Mouse (Mus musculus) intestine, embryonic 16.5 days (tissue): Measurements from ENCODE around the gene Tnxb. TPM values are rescaled to one million over a fixed set of nuclear protein-coding genes. Genes with fewer than 3 reads are reported as not detected.

Experiments used
- ATAC-seq: fragments of 200-750 bp; cut with Nextera tagmentation; 2 replicates; pipeline ENCODE4 v1.8.0; 2017; ENCODE audit warnings: moderate TSS enrichment, moderate library complexity
- H3K27ac ChIP-seq: fragments of 300-500 bp; sonication (generic); 2 replicates; pipeline ENCODE4 v1.5.1; 2014; ENCODE audit warnings: mild to moderate bottlenecking, low read length
- H3K27me3 ChIP-seq: fragments of 300-500 bp; sonication (generic); replicated peaks from 2 replicates; pipeline ENCODE4 v1.6.1; 2014; ENCODE audit warnings: low read length, control low read depth, mixed read lengths; ENCODE audit not compliant: control insufficient read depth, insufficient read depth
- H3K36me3 ChIP-seq: fragments of 300-500 bp; sonication (generic); 2 replicates; pipeline ENCODE4 v1.6.1; 2014; ENCODE audit warnings: low read length, control low read depth; ENCODE audit not compliant: control insufficient read depth, insufficient read depth
- H3K4me1 ChIP-seq: fragments of 300-500 bp; sonication (generic); 2 replicates; pipeline ENCODE4 v1.6.1; 2014; ENCODE audit warnings: low read length, control low read depth, mixed read lengths; ENCODE audit not compliant: control insufficient read depth, insufficient read depth
- H3K4me2 ChIP-seq: fragments of 300-500 bp; sonication (generic); 2 replicates; pipeline ENCODE4 v1.6.1; 2014; ENCODE audit warnings: low read depth, low read length, control low read depth
- H3K4me3 ChIP-seq: fragments of 300-500 bp; sonication (generic); 2 replicates; pipeline ENCODE4 v1.5.1; 2014; ENCODE audit warnings: mild to moderate bottlenecking, low read length
- H3K9ac ChIP-seq: fragments of 300-500 bp; sonication (generic); 2 replicates; pipeline ENCODE4 v1.6.1; 2014; ENCODE audit warnings: low read depth, low read length
- H3K9me3 ChIP-seq: fragments of 300-500 bp; sonication (generic); 2 replicates; pipeline ENCODE4 v1.6.1; 2016; ENCODE audit warnings: low read length, control low read depth; ENCODE audit not compliant: control insufficient read depth
- WGBS: fragments of 180-500 bp; shearing (Covaris S2); extraction: QIAGEN DNeasy Blood & Tissue Kit; methylation state at CpG from one replicate; pipeline ENCODE4 v1.1.7; 2014; 5-methylcytosine and 5-hydroxymethylcytosine counted together
- polyA plus RNA-seq: library from polyadenylated mRNA; unstranded; fragments of >200 nt; fragmentation: Nextera tagmentation; extraction: Ambion mirVana; gene quantifications from 2 replicates; pipeline ENCODE4 v1.2.1, GENCODE M21; 2015

Gene Tnxb
- polyA plus RNA-seq, 1 experiment from 2014 or later: 1.1 TPM

DNA sequence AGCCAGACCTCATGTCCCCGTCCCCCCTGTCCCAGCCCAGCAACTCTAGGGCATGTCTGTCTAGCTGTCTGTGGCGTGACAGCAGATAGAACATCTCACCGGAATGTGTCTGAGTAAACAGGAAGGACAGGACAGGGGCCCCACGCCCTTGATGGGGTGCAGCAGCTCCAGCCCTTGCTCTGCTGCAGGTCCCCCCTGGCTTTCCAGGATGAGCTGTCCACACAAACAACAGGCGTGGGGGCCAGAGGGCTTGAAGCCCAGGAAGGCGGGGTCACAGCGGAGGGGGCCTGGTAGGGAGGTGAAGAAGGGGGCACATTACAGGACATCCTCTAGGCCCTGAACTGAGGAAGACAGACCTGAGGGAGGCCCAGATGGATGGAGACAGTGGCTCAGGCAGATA, 15.2 kb upstream of the Tnxb start:
- no peak; the same call in 1 of the 2 replicates for ATAC-seq
- H3K4me3 ChIP-seq: no peak overlapping the region
- H3K9me3 ChIP-seq: no peaks in the 10 kb centered on the region
- H3K27ac ChIP-seq: peak overlapping the region; percentile 82
- H3K27me3 ChIP-seq: peaks cover 9% of the 10 kb centered on the region; the same call in 1 of the 2 replicates
- no peak overlapping the region for H3K4me2 ChIP-seq
- 50% methylated on average over 7 of the region's 7 CpGs for WGBS
- H3K36me3 ChIP-seq: no peaks in the 10 kb centered on the region; the same call in none of the 2 replicates
- peak overlapping the region; percentile 38 for H3K9ac ChIP-seq
- peaks cover 22% of the 10 kb centered on the region for H3K4me1 ChIP-seq

GRCm38 (mm10) chr17:34655581-34655991, 14.7 kb upstream of the Tnxb start:
- Histone ChIP-seq H3K36me3 (no peaks in the 10 kb centered on the region; the same call in none of the 2 replicates), H3K9me3 (no peaks in the 10 kb centered on the region), H3K9ac (peak overlapping the region; percentile 38; the same call in 1 of the 2 replicates), H3K27ac (peak overlapping the region; percentile 82), H3K27me3 (peaks cover 12% of the 10 kb centered on the region; the same call in 1 of the 2 replicates), H3K4me2 (no peak overlapping the region), H3K4me1 (peaks cover 25% of the 10 kb centered on the region), H3K4me3 (no peak overlapping the region)
- ATAC-seq: peak; percentile 80
- 25% methylated on average over 4 of the region's 4 CpGs for WGBS

DNA sequence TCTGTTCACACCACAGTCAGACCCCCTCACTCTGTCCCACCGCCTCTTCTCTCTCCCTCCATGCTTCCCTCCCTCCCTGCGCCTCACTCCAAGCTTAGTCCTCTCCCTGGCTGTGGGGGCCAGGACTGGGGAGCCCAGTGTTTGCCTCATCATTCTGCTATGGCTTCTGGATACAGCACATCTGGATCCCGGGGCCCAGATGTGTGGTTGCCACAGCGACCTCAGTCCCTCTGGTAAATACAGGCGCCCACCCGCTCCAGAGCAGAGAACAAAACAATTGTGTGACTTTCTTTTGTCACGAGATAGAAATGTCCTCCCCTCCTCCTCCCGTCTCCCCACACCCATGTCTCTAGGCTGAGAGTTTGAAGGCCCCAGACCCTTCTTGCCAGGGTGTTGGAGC, 13.7 kb upstream of the Tnxb start:
- H3K27ac ChIP-seq: peak overlapping the region; percentile 82
- no peak for ATAC-seq

DNA sequence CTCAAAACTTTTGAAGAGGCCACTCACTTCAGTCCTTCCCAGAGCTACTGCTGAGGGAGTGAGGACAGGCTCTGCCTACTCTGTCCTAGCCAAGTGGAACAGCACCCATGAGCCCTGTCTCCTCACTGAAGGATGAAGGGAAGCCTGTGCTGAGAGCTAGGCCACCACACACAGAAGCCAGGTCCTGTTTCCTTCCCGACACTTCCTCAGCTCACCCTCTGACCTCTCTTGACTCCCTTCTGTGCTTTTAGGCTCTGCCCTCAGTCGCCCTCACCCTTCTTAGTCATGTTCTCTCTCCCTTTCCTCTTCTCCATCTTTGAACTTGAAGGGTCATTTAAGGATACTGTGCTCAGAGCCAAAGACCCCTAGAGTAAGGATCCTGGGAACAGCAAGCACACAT, 13.1 kb upstream of the Tnxb start:
- no peak overlapping the region for H3K4me2 ChIP-seq
- no peak for ATAC-seq
- peaks cover 12% of the 10 kb centered on the region for H3K27me3 ChIP-seq
- H3K4me3 ChIP-seq: no peak overlapping the region
- H3K36me3 ChIP-seq: no peaks in the 10 kb centered on the region; the same call in 1 of the 2 replicates
- no peaks in the 10 kb centered on the region for H3K9me3 ChIP-seq
- peaks cover 36% of the 10 kb centered on the region for H3K4me1 ChIP-seq
- WGBS: 43% methylated on average over 2 of the region's 2 CpGs
- H3K9ac ChIP-seq: no peak overlapping the region
- H3K27ac ChIP-seq: no peak overlapping the region

More for the DNA sequence above, 13.7 kb upstream of the Tnxb start:
- Histone ChIP-seq H3K27me3 (peaks cover 12% of the 10 kb centered on the region), H3K36me3 (no peaks in the 10 kb centered on the region; the same call in none of the 2 replicates), H3K4me3 (no peak overlapping the region), H3K9ac (no peak overlapping the region), H3K4me1 (peaks cover 35% of the 10 kb centered on the region), H3K4me2 (no peak overlapping the region), H3K9me3 (no peaks in the 10 kb centered on the region)
- WGBS: 52% methylated on average over 8 of the region's 8 CpGs

GRCm38 (mm10) chr17:34658145-34658544, 12.2 kb upstream of the Tnxb start:
- ATAC-seq: no peak
- peaks cover 36% of the 10 kb centered on the region for H3K4me1 ChIP-seq
- no peaks in the 10 kb centered on the region for H3K9me3 ChIP-seq
- no peaks in the 10 kb centered on the region; the same call in 1 of the 2 replicates for H3K36me3 ChIP-seq
- no peak overlapping the region for H3K4me3 ChIP-seq
- peaks cover 12% of the 10 kb centered on the region for H3K27me3 ChIP-seq
- no peak overlapping the region for H3K9ac ChIP-seq
- 72% methylated on average over 2 of the region's 2 CpGs for WGBS
- H3K27ac ChIP-seq: no peak overlapping the region
- H3K4me2 ChIP-seq: no peak overlapping the region

DNA sequence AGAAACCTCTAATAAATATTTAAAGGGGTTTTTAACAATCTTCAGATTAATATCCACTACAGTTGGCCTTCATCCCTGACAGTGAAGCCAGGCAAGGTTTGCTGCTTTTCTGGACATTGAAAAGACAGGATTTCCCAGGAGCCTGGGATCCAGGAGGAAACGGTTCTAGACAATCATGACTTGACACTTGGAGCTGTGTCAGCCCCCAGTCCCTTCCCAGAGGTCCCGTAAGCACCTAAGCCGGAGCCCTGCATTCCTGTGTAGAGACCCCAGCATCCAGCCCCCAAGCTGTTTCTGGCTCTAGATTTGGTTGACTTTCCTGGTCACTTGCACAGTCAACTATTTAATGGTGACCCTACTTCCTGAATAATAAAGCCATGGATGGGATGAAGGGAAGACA, 11.7 kb upstream of the Tnxb start:
- no peaks in the 10 kb centered on the region for H3K9me3 ChIP-seq
- ATAC-seq: no peak
- no peak overlapping the region for H3K4me3 ChIP-seq
- H3K9ac ChIP-seq: no peak overlapping the region
- no peak overlapping the region for H3K4me2 ChIP-seq
- H3K36me3 ChIP-seq: no peaks in the 10 kb centered on the region
- peaks cover 36% of the 10 kb centered on the region for H3K4me1 ChIP-seq
- 75% methylated on average over 3 of the region's 3 CpGs for WGBS
- H3K27me3 ChIP-seq: peaks cover 12% of the 10 kb centered on the region
- H3K27ac ChIP-seq: no peak overlapping the region

- no peak overlapping the region for H3K27ac ChIP-seq
- no peak overlapping the region for H3K4me3 ChIP-seq
- WGBS: 56% methylated on average over 12 of the region's 12 CpGs
- H3K27me3 ChIP-seq: peaks cover 12% of the 10 kb centered on the region
- no peaks in the 10 kb centered on the region for H3K36me3 ChIP-seq
- H3K4me2 ChIP-seq: no peak overlapping the region
- no peaks in the 10 kb centered on the region for H3K9me3 ChIP-seq
- no peak for ATAC-seq
- peaks cover 36% of the 10 kb centered on the region for H3K4me1 ChIP-seq
- no peak overlapping the region for H3K9ac ChIP-seq
Measured at GRCm38 (mm10) chr17:34659181-34659896, 11.0 kb upstream of the Tnxb start.

DNA sequence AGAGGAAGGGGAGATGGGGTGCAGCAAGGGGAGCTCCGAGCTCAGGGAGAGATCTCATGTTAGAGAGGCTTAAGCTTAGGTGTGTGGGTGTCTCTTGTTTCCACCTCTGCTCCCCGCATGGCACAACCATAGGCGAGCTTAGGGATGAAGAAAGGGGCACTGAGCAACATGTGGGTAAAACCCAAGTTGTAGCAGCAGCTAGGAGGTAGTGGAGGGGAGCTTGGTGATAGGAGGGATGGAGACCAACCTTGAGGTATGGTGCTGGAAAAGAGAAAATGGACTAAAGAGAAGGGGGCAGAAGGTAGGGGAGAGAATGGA, 10.5 kb upstream of the Tnxb start:
- no peaks in the 10 kb centered on the region for H3K9me3 ChIP-seq
- no peak overlapping the region for H3K9ac ChIP-seq
- H3K27me3 ChIP-seq: peaks cover 12% of the 10 kb centered on the region
- H3K4me3 ChIP-seq: no peak overlapping the region
- 60% methylated on average over 3 of the region's 3 CpGs for WGBS
- peaks cover 33% of the 10 kb centered on the region for H3K4me1 ChIP-seq
- no peak for ATAC-seq
- no peak overlapping the region for H3K27ac ChIP-seq
- no peak overlapping the region for H3K4me2 ChIP-seq
- H3K36me3 ChIP-seq: no peaks in the 10 kb centered on the region

DNA sequence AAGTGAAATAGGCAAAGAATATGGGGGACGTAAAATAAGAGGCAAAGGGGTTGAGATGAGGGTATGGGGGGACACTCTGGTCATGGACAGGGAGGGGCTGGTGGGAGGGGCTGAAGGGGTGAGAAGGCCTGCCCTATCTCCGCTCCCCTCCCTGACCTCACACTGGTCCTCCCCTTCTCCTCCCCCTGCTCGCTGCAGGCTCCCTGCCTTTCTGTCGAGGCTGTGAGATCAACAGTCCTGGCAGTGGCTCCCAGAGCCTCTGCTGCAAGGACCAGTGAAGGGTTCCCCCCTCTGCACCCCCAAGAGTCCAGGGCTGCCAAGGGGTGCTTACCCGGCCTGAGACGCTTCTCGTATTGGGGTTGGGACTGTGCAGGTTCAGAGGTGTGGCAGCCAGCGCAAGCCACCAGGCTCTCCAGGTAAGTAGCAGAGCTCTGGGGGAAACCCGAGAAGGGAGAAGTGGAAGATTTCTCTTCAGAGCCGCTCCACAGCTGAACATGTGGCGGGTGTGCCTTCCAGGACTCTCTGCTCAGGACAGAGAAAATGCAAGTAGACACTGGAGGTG, 10.0 kb upstream of the Tnxb start:
- ATAC-seq: no peak
- H3K9ac ChIP-seq: peak overlapping the region; percentile 53
- peak overlapping the region; percentile 24; the same call in 1 of the 2 replicates for H3K27ac ChIP-seq
- WGBS: 36% methylated on average over 9 of the region's 11 CpGs
- H3K9me3 ChIP-seq: no peaks in the 10 kb centered on the region
- H3K27me3 ChIP-seq: peaks cover 12% of the 10 kb centered on the region
- peaks cover 29% of the 10 kb centered on the region for H3K4me1 ChIP-seq
- H3K36me3 ChIP-seq: no peaks in the 10 kb centered on the region
- peak overlapping the region; percentile 52 for H3K4me2 ChIP-seq
- H3K4me3 ChIP-seq: peak overlapping the region; percentile 30; the same call in 1 of the 2 replicates
